Mouse (Mus musculus): ENCODE results near the gene Gsta2. TPM values are rescaled to one million over a fixed set of nuclear protein-coding genes. Genes with fewer than 3 reads are reported as not detected.
"Not testable (repeated sequence)": the region's sequence is repeated elsewhere in the genome, so short reads cannot be mapped to it uniquely, and the experiment has no call there.

Gsta2 gene
- polyA plus RNA-seq, 1 experiment from 2014 or later = not detected

DNA sequence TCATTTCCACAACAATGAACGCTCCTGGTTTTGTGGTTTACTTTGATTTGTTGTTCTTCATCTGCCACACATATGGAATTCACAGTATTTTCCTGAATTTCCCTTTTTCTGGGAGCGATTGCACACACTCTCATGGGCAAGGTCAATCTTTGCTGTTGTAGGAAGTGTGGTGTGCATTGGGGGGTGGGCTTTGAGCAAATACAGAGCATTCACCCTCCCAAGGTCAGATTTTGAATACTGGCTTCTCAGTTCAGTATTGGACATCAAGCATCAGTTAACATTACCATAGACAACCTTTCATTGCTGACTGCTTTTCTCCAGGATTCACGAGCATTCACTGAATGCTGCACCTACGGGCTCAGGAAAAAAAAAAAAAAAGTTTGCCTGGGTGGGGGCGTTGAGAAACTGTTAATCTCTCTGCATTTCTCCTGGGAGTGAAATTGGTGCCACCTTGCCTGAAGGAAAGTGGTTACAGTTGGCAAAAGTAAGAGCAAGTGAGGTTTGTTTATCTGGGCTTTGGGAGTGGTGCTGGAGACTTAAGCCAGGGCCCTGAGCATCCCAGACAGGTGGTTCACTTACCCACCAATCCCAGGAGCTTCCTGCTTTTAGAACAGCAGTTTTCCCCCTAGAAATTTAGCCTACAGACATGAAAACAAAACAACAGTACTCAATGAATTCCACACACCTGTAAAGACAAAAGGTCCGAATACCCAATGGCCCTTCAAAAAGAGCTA lies 4.3 kb upstream of the Gsta2 start:
- H3K4me1 ChIP-seq (replicated peaks) = no peaks in the 10 kb centered on the region
- no peaks in the 10 kb centered on the region for H3K9me3 ChIP-seq
- no peaks in the 10 kb centered on the region for H3K27me3 ChIP-seq (ENCODE audit: insufficient read depth, poor library complexity, severe bottlenecking)
- DNase-seq (ENCODE audit: low spot score) = no peak
- H3K4me3 ChIP-seq = no peak overlapping the region
- no peak overlapping the region for H3K27ac ChIP-seq
- 81% methylated on average over 6 of the region's 6 CpGs for WGBS
- H3K36me3 ChIP-seq = no peaks in the 10 kb centered on the region

DNA sequence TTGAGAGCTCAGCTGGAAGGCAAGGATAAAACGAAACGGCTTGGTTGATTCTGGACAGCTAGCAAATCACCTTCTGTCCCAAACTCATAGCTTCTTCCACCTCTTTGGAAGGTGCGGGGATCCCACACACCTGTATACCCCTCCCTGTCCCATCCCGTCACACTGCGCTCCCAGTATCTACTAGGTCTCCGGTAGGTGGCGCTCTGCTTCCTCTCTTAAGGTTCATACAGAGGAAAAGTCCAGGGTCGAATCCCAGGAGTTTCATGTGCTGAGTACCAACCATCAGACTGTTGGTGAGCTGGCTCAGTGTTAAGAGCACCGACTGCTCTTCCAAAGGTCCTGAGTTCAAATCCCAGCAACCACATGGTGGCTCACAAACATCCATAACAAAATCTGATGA lies 2.5 kb upstream of the Gsta2 start:
- H3K9me3 ChIP-seq = no peaks in the 10 kb centered on the region
- H3K27ac ChIP-seq = no peak overlapping the region
- no peak overlapping the region for H3K4me3 ChIP-seq
- no peaks in the 10 kb centered on the region for H3K27me3 ChIP-seq (ENCODE audit: insufficient read depth, poor library complexity, severe bottlenecking)
- H3K36me3 ChIP-seq = no peaks in the 10 kb centered on the region
- 18% methylated on average over 9 of the region's 9 CpGs for WGBS
- no peaks in the 10 kb centered on the region for H3K4me1 ChIP-seq (replicated peaks)
- DNase-seq (ENCODE audit: low spot score) = peak; percentile 63

DNA sequence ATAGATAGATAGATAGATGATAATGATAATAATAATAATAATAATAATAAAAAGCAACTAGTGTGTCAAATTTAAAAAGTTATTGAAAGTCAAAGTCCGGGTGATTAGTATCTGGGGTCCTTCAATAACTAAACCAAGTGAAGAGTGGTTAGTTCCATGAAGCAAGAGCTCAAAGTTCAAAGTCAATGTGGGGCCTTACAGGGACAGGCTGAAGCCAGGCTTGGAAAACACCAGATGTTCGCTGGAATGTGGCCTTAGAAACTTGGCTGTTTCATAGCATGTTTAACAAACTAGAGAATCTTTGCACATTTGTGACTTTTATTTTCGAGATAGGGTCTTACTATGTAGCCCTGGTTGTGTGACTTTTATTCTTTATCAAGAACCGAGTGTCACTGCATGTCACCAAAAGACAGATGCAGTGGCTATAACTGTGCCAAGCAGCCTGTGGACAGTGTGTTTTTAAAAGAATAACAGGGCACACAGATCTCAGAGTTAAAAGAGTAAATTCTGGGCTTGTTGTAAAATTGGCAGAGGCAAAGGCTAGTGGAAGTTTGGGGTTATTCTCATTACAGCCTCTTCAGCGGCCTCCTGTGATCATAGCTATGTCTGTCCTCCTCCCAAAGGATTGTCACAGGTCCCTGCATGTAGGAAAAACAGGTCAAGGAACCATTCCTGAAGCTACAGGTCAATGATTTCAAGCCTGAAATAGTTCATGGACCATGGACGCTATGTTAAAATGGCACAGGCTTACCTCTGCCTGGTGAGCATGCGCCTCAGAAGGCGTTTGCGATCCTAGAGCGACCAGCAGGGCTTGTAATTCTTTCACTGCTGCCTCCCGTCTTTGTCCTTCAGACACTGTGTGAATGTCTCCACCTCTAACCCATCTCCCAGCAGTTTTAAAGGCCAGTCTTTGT lies 666 bp downstream of the Gsta2 start:
- Histone ChIP-seq H3K4me1 (replicated peaks) (no peaks in the 10 kb centered on the region), H3K9me3 (no peaks in the 10 kb centered on the region), H3K27ac (no peak overlapping the region), H3K4me3 (no peak overlapping the region), H3K27me3 (ENCODE audit: insufficient read depth, poor library complexity, severe bottlenecking) (no peaks in the 10 kb centered on the region), H3K36me3 (no peaks in the 10 kb centered on the region)
- no peak for DNase-seq (ENCODE audit: low spot score)
- WGBS = 81% methylated on average over 11 of the region's 11 CpGs

DNA sequence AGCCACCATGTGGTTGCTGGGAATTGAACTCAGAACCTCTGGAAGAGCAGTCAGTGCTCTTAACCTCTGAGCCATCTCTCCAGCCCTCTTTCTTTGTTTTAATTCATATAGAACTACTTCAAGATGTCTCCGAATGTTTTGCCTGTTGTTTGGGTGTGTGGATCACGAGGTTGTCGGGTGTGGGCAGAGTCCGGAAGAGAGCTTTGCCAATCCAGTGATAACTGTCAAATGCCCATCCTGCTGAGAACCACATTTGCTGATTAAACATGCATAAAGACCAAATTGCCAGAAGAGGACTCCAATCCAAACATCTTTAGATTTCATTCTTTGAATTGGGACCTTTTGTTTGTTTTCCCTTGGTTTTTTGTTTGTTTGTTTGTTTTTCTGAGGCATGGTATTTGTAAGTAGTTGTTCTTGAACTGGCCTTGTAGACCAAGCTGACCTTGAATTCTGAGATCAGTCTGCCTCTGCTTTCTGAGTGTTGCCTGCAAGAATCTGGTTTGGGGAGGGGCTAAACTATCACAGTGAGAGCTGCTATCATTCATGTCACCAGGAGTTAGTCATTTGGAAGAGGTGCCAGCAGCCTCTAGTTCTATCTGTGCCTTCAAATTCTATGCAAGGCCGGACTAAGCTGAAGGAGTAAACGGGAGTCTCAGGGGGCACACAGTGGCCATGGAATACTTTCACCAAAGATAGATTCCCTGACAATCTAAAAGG lies 3.9 kb downstream of the Gsta2 start:
- H3K27me3 ChIP-seq (ENCODE audit: insufficient read depth, poor library complexity, severe bottlenecking) = no peaks in the 10 kb centered on the region; the same call in 1 of the 2 replicates
- no peaks in the 10 kb centered on the region for H3K9me3 ChIP-seq
- 88% methylated on average over 6 of the region's 6 CpGs for WGBS
- H3K4me1 ChIP-seq (replicated peaks) = no peaks in the 10 kb centered on the region
- H3K36me3 ChIP-seq = no peaks in the 10 kb centered on the region
- H3K27ac ChIP-seq = no peak overlapping the region
- H3K4me3 ChIP-seq = no peak overlapping the region
- no peak for DNase-seq (ENCODE audit: low spot score)

DNA sequence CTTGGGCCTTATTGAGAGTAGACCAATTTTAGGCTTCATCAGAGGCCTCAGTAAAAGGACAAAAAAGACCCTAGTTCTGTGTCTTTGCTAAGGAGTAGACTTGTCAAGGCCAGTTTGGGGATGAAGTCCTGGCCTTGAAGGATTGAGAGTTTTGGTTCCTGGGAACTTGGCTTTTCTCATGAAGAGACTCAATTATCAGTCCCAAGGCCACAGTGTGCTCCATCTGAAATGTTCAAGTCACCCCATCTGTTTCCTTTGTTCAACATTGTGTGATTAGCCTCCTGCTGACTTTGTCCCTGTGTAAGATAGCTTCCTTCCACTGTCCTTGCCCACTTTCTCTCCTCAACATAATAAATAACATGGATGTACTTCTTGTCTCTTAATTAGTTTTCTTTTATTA lies 5.6 kb downstream of the Gsta2 start:
- H3K4me1 ChIP-seq (replicated peaks); H3K27me3 ChIP-seq (ENCODE audit: insufficient read depth, poor library complexity, severe bottlenecking); DNase-seq (ENCODE audit: low spot score); H3K9me3 ChIP-seq; H3K36me3 ChIP-seq; H3K27ac ChIP-seq; H3K4me3 ChIP-seq: not testable (repeated sequence)

DNA sequence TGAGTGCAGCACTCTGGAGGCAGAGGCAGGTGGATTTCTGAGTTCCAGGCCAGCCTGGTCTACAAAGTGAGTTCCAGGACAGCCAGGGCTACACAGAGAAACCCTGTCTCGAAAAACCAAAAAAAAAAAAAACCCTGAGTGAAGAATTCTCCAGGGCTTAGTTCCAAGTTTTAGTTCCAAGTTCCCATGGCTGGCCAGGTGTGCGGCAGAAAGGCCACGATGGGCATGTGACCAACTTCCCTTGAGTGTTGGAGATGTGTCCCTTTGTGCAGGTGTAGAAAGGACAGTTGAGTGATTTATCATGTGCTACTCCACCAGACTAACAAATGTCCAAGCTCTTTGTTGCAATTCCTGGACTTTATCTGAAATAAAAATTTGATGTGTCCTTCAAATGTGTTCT lies 6.4 kb downstream of the Gsta2 start:
- not testable (repeated sequence) for H3K36me3 ChIP-seq; H3K27ac ChIP-seq; DNase-seq (ENCODE audit: low spot score); H3K27me3 ChIP-seq (ENCODE audit: insufficient read depth, poor library complexity, severe bottlenecking); H3K9me3 ChIP-seq; H3K4me3 ChIP-seq; H3K4me1 ChIP-seq (replicated peaks)
- 88% methylated on average over 3 of the region's 3 CpGs for WGBS

DNA sequence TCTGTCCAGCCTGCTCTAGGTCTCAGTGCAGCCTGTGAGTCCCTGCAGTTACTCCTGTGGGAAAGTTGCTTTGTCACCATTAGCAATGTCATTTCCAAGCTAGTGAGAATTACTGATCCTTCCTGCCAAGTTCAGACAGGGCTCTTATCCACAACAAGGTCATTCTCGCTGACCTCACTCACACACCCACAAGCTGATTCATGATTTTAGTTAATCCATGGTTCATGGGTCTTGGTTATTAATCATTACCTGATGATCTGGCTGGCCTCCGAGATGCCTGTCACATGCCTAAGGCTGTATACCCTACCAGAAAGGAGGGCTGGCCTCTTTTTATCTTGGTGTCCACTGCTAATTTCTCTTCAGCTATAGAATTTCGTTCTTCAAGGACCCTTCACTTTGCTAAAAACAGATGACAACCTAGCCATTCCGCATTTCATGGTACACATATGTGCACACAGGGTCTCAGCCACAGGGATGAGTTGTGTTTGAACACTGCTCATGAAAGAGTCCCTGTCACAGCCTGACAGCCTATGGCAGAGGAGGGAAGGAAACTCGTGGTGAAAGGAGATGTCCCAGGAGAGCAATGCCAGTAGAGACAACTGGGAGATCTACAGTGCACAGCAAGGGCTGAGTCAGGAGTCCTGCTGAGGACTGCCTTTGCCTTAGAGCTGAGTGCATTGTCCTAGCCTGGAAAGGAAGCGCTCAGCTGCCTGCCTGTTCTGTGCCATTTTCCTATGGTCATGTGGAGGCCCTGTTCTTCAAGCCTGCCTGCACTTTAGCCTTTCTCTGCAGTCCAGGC lies 7.2 kb downstream of the Gsta2 start:
- not testable (repeated sequence) for H3K27ac ChIP-seq; H3K4me1 ChIP-seq (replicated peaks); H3K4me3 ChIP-seq; H3K27me3 ChIP-seq (ENCODE audit: insufficient read depth, poor library complexity, severe bottlenecking); H3K36me3 ChIP-seq; DNase-seq (ENCODE audit: low spot score); H3K9me3 ChIP-seq
- WGBS = 71% methylated on average over 6 of the region's 6 CpGs

DNA sequence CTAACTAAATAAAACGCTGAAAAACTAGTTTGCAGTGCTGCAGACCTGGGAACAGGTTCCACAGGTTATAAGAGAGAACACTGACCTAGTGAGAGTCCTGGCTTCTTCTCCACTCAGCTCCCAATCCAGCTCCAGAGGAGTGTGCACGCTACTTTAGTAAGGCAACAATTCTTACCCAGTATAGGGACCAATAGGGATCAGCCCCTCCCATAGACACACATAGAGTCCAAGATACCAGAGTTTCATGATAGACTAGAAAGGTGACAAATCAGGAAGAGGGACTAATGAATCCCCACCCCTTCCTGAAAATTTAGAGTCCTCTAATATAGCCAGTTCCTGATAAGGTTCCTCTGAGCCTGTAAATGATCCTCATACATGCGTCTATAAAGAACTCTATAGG lies 8.6 kb downstream of the Gsta2 start:
- Histone ChIP-seq H3K9me3 (no peaks in the 10 kb centered on the region), H3K27ac (no peak overlapping the region), H3K4me3 (no peak overlapping the region), H3K4me1 (replicated peaks) (no peaks in the 10 kb centered on the region), H3K36me3 (no peaks in the 10 kb centered on the region), H3K27me3 (ENCODE audit: insufficient read depth, poor library complexity, severe bottlenecking) (no peaks in the 10 kb centered on the region; the same call in 1 of the 2 replicates)
- WGBS = 78% methylated on average over 3 of the region's 3 CpGs
- DNase-seq (ENCODE audit: low spot score) = no peak

DNA sequence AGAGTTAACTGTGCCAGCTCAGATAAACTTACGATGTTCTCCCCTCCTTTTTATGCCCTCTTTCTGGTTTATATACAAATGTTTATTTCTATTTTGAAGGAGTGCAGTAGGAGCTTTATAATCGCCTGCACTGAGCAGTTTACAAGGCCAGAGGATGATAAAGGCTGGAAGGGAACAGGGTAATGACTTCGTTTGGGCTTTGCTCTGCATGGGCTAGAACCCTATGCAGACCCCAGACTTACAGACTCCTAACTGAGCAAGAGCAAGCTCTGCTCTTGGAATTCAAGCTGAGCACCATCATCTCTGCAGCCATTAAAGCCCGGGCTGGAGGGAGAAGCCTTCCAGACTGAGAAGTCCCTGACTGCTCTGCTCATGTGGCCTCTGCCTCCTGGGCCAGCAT lies 10.4 kb downstream of the Gsta2 start:
- H3K27me3 ChIP-seq (ENCODE audit: insufficient read depth, poor library complexity, severe bottlenecking); H3K36me3 ChIP-seq; H3K9me3 ChIP-seq; H3K27ac ChIP-seq; H3K4me3 ChIP-seq; DNase-seq (ENCODE audit: low spot score); H3K4me1 ChIP-seq (replicated peaks): not testable (repeated sequence)
- WGBS = 74% methylated on average over 4 of the region's 4 CpGs

DNA sequence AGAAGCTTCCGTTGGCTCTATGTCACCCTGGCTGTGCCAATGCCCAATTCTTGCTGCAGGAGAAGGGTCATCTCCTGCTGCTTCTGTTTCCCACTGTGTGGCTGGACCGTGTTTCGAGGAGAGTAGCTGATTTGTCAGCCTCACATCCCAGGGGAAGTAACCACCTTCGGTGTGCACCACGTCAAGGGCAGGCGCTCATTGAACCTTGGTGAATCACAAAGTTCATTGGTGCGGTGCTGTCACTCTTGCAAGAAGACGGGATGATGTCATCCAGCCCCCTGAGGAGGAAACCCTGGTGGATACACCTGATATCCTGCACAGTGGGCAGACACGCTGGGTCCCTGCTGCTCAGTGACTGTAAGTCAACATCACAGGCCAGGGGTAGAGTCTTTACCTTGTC lies 12.5 kb downstream of the Gsta2 start:
- not testable (repeated sequence) for H3K4me3 ChIP-seq; H3K36me3 ChIP-seq; H3K9me3 ChIP-seq; DNase-seq (ENCODE audit: low spot score); H3K27ac ChIP-seq; H3K27me3 ChIP-seq (ENCODE audit: insufficient read depth, poor library complexity, severe bottlenecking); H3K4me1 ChIP-seq (replicated peaks)
- WGBS = 89% methylated on average over 9 of the region's 9 CpGs

DNA sequence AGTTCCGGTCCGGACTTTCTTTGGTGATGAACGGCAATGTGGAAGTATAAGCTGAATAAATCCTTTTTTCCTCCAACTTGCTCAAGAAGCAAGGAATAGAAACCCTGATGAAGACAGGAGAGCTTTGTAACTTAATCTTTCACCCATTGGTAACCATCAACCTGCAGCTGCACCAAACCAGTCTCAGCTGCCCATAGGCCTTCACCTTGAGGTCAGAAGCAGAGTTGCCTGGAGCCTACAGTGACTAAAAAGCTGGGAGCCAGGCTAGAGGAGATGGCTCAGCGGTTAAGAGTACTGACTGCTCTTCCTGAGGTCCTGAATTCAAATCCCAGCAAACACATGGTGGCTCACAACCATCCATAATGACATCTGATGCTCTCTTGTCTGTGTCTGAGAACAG lies 13.1 kb downstream of the Gsta2 start:
- 86% methylated on average over 4 of the region's 4 CpGs for WGBS
- H3K4me3 ChIP-seq; H3K27me3 ChIP-seq (ENCODE audit: insufficient read depth, poor library complexity, severe bottlenecking); H3K4me1 ChIP-seq (replicated peaks); H3K9me3 ChIP-seq; DNase-seq (ENCODE audit: low spot score); H3K27ac ChIP-seq; H3K36me3 ChIP-seq: not testable (repeated sequence)

DNA sequence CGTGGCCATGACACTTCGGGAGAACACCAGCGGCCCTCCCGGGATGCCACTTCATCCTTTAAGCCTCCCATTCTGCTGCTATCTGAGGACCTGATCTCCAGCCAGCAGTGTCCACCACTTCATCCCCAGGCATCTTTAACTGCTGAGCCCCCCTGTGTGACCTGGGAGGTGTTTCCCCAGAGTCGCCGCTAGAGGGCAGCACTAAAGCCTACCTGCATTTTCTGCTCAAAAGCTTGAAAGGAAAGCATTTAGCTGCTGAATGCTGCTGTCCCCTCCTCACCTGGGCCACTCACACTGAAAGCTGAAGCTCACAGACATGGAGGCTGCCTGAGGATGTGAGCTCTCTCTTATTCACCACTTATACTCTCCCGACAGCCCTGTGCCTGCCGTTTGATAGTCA lies 15.3 kb downstream of the Gsta2 start:
- WGBS = 15% methylated on average over 8 of the region's 8 CpGs
- not testable (repeated sequence) for H3K9me3 ChIP-seq; H3K36me3 ChIP-seq; H3K27ac ChIP-seq; H3K4me1 ChIP-seq (replicated peaks); H3K27me3 ChIP-seq (ENCODE audit: insufficient read depth, poor library complexity, severe bottlenecking); H3K4me3 ChIP-seq
- peak; percentile 63 for DNase-seq (ENCODE audit: low spot score)

Measured in hindbrain, embryonic 10.5 days (tissue).